Mouse (Mus musculus): Measurements from ENCODE around the gene Ptpn14. TPM values are rescaled to one million over a fixed set of nuclear protein-coding genes. Genes with fewer than 3 reads are reported as not detected.
"Not testable (repeated sequence)": the region's sequence is repeated elsewhere in the genome, so short reads cannot be mapped to it uniquely, and the experiment has no call there.

The Ptpn14 gene
- polyA plus RNA-seq (2015; fragmentation: Nextera tagmentation; extraction: Ambion mirVana): 8.3 and 8.6 TPM in 2 replicates

DNA sequence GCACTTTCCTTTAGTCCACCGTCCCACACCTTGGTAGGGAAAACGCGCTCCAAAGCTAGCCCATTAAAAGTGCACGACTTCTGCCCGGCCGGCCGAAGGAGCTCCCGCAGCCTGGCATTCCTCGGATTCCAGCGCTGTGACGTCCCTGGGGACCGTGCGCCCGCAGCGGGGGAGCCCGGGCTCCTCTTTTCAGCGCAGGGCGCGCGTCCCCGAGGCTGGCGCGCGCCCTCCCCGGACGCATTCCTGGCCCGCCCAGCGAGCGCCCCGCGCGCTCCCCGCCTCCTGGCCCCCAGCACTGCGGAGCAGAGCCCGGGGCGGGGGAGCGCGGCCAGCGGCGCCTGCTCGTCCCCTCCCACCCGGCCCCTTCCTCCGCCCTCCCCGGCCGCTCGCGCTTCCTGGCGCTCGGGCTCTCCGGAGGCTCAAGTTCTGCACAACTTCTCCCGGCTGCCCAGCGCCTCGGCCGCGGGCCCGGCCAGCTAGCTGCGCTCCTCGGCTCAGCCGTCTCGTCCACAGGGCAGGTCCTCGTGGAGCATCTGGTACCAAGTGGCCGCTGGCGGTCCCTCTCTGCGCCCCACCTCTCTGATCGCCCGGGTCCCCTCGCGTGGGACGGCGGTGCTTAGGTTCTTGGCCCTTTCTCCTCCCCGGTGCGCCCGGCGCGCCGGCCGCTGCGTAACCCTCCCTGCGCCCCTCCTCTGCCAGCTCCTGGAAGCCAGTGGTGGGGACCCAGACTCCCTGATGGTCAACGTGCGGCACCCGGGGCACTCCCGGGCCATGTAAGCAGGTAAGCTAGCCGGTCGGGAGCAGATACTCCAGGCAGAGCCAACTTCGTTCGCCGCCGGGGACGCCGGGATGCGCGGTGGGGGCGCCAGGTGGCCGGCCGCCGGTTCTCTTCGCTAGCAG is at the start of gene Ptpn14:
TSS of gene Ptpn14 (plus strand) at position 385 of the 900 bp plus-strand sequence.
- H3K27ac ChIP-seq: peak within 1 kb of the TSS; percentile 99
- peak within 1 kb of the TSS; percentile 92 for H3K4me3 ChIP-seq
- H3K36me3 ChIP-seq: no peaks in the 10 kb centered on the region
- peak; percentile 94 for ATAC-seq (ENCODE audit: borderline replicate concordance, extremely low read depth, low FRiP score, low TSS enrichment)
- H3K4me1 ChIP-seq: peaks cover 43% of the 10 kb centered on the region
- peak within 1 kb of the TSS; percentile 69 for H3K4me2 ChIP-seq
- WGBS: under 1% methylated on average over 85 of the region's 98 CpGs
- H3K27me3 ChIP-seq: no peaks in the 10 kb centered on the region
- H3K9ac ChIP-seq: peak within 1 kb of the TSS; percentile 83
- no peaks in the 10 kb centered on the region for H3K9me3 ChIP-seq

GRCm38 (mm10) chr1:189679555-189679954 is 48.5 kb upstream of the Ptpn14 start:
- H3K9ac ChIP-seq: no peak overlapping the region
- WGBS: 90% methylated on average over 3 of the region's 3 CpGs
- H3K9me3 ChIP-seq: no peaks in the 10 kb centered on the region
- ATAC-seq (ENCODE audit: borderline replicate concordance, extremely low read depth, low FRiP score, low TSS enrichment): no peak
- peaks cover 80% of the 10 kb centered on the region for H3K36me3 ChIP-seq
- no peaks in the 10 kb centered on the region for H3K27me3 ChIP-seq
- H3K4me1 ChIP-seq: no peaks in the 10 kb centered on the region
- no peak overlapping the region for H3K4me3 ChIP-seq
- H3K27ac ChIP-seq: no peak overlapping the region
- H3K4me2 ChIP-seq: no peak overlapping the region

GRCm38 (mm10) chr1:189684786-189685415 is 43.2 kb upstream of the Ptpn14 start:
- H3K4me2 ChIP-seq: no peak overlapping the region
- WGBS: 91% methylated on average over 9 of the region's 9 CpGs
- ATAC-seq (ENCODE audit: borderline replicate concordance, extremely low read depth, low FRiP score, low TSS enrichment): no peak
- peaks cover 46% of the 10 kb centered on the region for H3K36me3 ChIP-seq
- H3K4me3 ChIP-seq: no peak overlapping the region
- no peak overlapping the region for H3K27ac ChIP-seq
- no peaks in the 10 kb centered on the region for H3K27me3 ChIP-seq
- peaks cover 32% of the 10 kb centered on the region for H3K4me1 ChIP-seq
- no peak overlapping the region for H3K9ac ChIP-seq
- no peaks in the 10 kb centered on the region for H3K9me3 ChIP-seq

DNA sequence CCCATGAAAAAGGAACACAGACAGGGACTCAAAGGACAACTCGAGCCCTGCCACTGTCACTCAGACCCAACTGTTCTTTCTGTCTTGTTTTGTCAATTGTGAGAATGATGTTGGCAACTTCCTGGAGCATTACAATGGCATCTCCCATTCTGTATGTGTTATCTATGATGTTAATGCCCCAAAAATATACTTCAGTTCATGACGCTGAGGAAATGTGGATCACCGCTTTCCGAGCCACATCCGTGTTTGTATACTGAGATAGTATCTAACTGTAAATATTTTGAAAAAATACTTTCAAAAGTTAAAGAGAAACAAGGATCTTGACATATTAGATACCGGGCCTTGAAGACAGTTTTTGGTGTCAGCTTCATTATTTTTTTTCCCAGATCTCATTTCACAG is 42.0 kb upstream of the Ptpn14 start:
- H3K9ac ChIP-seq: no peak overlapping the region
- H3K4me1 ChIP-seq: peaks cover 34% of the 10 kb centered on the region
- ATAC-seq (ENCODE audit: borderline replicate concordance, extremely low read depth, low FRiP score, low TSS enrichment): no peak
- peak overlapping the region; percentile 32 for H3K4me3 ChIP-seq
- 61% methylated on average over 6 of the region's 6 CpGs for WGBS
- no peak overlapping the region for H3K27ac ChIP-seq
- H3K27me3 ChIP-seq: no peaks in the 10 kb centered on the region
- H3K4me2 ChIP-seq: peak overlapping the region; percentile 85
- H3K9me3 ChIP-seq: no peaks in the 10 kb centered on the region
- peaks cover 35% of the 10 kb centered on the region for H3K36me3 ChIP-seq

GRCm38 (mm10) chr1:189687654-189688387 is 40.2 kb upstream of the Ptpn14 start, which contains the start of gene Cenpf:
Gene Cenpf, minus strand, starts transcription at chr1:189688086.
- peak; percentile 100 for ATAC-seq (ENCODE audit: borderline replicate concordance, extremely low read depth, low FRiP score, low TSS enrichment)
- under 1% methylated on average over 55 of the region's 55 CpGs for WGBS
- H3K27me3 ChIP-seq: no peaks in the 10 kb centered on the region

DNA sequence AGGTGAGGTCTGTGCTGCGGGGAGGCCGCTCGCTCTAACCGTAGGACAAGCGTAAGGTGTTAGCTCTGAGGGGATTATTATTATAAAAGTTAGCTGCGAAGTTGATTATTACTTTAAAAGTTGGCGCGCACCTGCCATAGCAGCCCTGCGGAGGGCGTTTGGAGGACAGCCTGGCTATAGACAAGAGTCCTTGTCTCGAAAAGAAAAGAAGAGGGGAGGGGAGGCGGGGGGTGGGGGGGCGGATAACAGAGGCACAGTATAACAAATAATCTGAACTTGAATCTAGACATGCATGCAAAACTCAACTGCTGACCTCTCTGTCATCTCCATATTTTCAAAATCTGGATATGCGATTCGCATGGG is 39.7 kb upstream of the Ptpn14 start:
- peaks cover 16% of the 10 kb centered on the region for H3K36me3 ChIP-seq
- ATAC-seq (ENCODE audit: borderline replicate concordance, extremely low read depth, low FRiP score, low TSS enrichment): peak; percentile 1; the same call in 1 of the 2 replicates
- H3K4me2 ChIP-seq: peak overlapping the region; percentile 64
- H3K9me3 ChIP-seq: no peaks in the 10 kb centered on the region
- H3K4me3 ChIP-seq: peak overlapping the region; percentile 88
- no peaks in the 10 kb centered on the region for H3K27me3 ChIP-seq
- H3K4me1 ChIP-seq: peaks cover 34% of the 10 kb centered on the region
- under 1% methylated on average over 15 of the region's 15 CpGs for WGBS
- peak overlapping the region; percentile 51 for H3K27ac ChIP-seq
- peak overlapping the region; percentile 31 for H3K9ac ChIP-seq

More at GRCm38 (mm10) chr1:189687654-189688387, 40.2 kb upstream of the Ptpn14 start, which contains the start of gene Cenpf:
- H3K4me1 ChIP-seq: peaks cover 34% of the 10 kb centered on the region
- H3K9ac ChIP-seq: peak within 1 kb of the TSS; percentile 76
- H3K9me3 ChIP-seq: no peaks in the 10 kb centered on the region
- H3K27ac ChIP-seq: peak within 1 kb of the TSS; percentile 57
- peak within 1 kb of the TSS; percentile 85 for H3K4me2 ChIP-seq
- peaks cover 21% of the 10 kb centered on the region for H3K36me3 ChIP-seq
- peak within 1 kb of the TSS; percentile 88 for H3K4me3 ChIP-seq

DNA sequence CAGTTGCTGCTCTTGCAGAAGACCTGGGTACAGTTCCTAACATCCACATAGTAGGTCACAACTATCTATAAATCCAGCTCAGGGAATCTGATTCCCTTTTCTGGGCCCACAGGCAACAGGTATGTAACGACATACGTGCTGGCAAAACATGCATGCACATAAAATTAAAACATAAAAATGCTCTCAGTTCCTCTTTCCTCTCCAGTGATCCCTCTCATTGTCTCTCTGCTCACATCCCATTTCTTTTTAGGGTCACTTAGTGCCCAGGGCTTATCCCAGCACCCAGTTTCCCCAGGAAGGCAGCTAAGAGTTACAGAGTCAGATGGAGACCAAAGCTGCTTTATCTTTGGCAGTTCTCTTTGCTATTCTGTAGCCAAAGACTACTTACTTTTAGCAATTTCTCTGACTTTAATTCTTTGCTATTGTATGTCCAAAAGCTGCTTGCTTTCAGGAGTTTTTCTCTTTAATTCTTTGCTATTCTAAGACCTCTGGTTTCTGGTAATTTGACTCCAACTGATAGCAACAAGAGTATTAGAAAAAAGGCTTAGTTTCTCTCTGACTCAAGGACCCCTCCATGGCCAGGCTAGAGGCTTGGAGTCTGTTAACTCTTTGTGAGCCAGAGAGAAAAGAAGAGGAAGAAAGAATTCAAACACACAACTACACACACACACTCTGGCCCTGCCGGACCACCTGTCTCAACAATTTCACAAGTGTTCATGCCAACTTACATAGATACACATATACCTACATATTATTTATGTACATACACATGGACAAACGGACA is 38.8 kb upstream of the Ptpn14 start:
- Histone ChIP-seq H3K36me3 (peaks cover 7% of the 10 kb centered on the region), H3K4me3 (peak overlapping the region; percentile 88), H3K4me1 (peaks cover 34% of the 10 kb centered on the region), H3K9ac (peak overlapping the region; percentile 31), H3K4me2 (peak overlapping the region; percentile 64), H3K27me3 (no peaks in the 10 kb centered on the region), H3K9me3 (no peaks in the 10 kb centered on the region), H3K27ac (peak overlapping the region; percentile 51)
- ATAC-seq (ENCODE audit: borderline replicate concordance, extremely low read depth, low FRiP score, low TSS enrichment): no peak
- 23% methylated on average over 4 of the region's 4 CpGs for WGBS

DNA sequence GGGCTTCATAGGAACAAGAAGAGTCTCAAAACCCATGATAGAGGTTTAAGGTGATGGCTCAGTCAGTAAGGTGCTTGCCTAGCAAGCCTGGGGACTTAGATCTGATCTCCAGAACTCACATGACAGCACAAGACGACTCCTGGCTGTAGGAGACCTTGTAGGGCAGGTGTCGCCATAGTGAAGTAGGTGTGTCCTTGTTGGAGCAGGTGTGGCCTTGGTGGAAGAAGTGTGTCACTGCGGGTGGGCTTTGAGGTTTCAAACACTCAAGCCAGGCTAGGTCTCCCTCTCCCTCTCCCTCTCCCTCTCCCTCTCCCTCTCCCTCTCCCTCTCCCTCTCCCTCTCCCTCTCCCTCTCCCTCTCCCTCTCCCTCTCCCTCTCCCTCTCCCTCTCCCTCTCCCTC is 35.6 kb upstream of the Ptpn14 start:
- 31% methylated on average over 3 of the region's 3 CpGs for WGBS
- not testable (repeated sequence) for H3K4me3 ChIP-seq; H3K9me3 ChIP-seq; H3K27ac ChIP-seq; H3K9ac ChIP-seq; ATAC-seq (ENCODE audit: borderline replicate concordance, extremely low read depth, low FRiP score, low TSS enrichment); H3K27me3 ChIP-seq; H3K4me2 ChIP-seq; H3K36me3 ChIP-seq
- H3K4me1 ChIP-seq: peaks cover 16% of the 10 kb centered on the region

GRCm38 (mm10) chr1:189694391-189694790 is 33.7 kb upstream of the Ptpn14 start:
- ATAC-seq (ENCODE audit: borderline replicate concordance, extremely low read depth, low FRiP score, low TSS enrichment): no peak
- Histone ChIP-seq H3K4me1 (peaks cover 7% of the 10 kb centered on the region), H3K27me3 (no peaks in the 10 kb centered on the region), H3K27ac (no peak overlapping the region), H3K4me3 (no peak overlapping the region), H3K36me3 (no peaks in the 10 kb centered on the region), H3K9ac (no peak overlapping the region), H3K4me2 (no peak overlapping the region), H3K9me3 (no peaks in the 10 kb centered on the region)
- WGBS: 84% methylated on average over 2 of the region's 2 CpGs

DNA sequence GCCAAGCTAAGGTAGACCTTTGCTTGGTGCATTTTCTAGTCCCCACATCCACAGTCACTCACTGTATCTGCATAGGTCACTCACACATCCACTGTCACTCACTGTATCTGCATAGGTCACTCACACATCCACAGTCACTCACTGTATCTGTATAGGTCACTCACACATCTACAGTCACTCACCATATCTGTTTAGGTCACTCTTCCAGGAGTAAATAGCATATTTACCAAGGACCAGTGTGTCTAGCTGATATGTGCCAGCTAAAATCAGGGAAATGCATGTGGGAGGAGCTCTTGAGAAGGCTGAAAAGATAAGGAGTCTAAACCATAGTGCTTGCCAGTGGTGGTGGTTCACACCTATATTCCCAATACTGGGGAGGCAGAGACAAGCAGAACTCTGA is 32.7 kb upstream of the Ptpn14 start:
- H3K4me3 ChIP-seq: no peak overlapping the region
- no peaks in the 10 kb centered on the region for H3K27me3 ChIP-seq
- no peak overlapping the region for H3K27ac ChIP-seq
- H3K4me1 ChIP-seq: no peaks in the 10 kb centered on the region
- ATAC-seq (ENCODE audit: borderline replicate concordance, extremely low read depth, low FRiP score, low TSS enrichment): no peak
- H3K9ac ChIP-seq: no peak overlapping the region
- no peaks in the 10 kb centered on the region for H3K36me3 ChIP-seq
- no peak overlapping the region for H3K4me2 ChIP-seq
- H3K9me3 ChIP-seq: no peaks in the 10 kb centered on the region

DNA sequence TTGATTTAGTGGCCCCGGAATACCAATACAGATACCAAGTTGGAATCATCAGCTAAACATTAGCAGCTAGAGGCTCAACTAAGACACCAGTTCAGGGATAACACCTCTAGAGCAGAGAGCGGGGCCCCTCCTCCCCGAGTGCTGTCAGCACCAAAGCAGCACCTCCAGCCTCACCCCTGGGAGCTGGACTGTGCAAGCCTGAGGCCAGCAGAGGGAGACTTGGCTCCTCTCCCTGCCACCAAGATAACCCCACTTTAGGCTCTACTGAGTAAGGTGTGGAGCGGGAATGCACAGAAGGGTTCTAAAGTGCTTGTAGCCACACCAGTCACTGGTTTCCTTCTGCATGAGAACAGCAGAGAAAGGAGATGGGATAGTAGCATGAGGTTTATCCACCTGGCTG is 29.7 kb upstream of the Ptpn14 start:
- no peak overlapping the region for H3K9ac ChIP-seq
- no peak overlapping the region for H3K4me2 ChIP-seq
- no peak overlapping the region for H3K27ac ChIP-seq
- no peaks in the 10 kb centered on the region for H3K36me3 ChIP-seq
- no peak overlapping the region for H3K4me3 ChIP-seq
- no peaks in the 10 kb centered on the region for H3K27me3 ChIP-seq
- H3K4me1 ChIP-seq: no peaks in the 10 kb centered on the region
- H3K9me3 ChIP-seq: no peaks in the 10 kb centered on the region
- 37% methylated on average over 4 of the region's 4 CpGs for WGBS
- no peak for ATAC-seq (ENCODE audit: borderline replicate concordance, extremely low read depth, low FRiP score, low TSS enrichment)

Data from lung, embryonic 15.5 days (tissue).